Mouse (Mus musculus) C2C12 (cell line): ENCODE data around the gene Ccdc105. TPM values are rescaled to one million over a fixed set of nuclear protein-coding genes. Genes with fewer than 3 reads are reported as not detected.

Source experiments
- H3K27me3 ChIP-seq: one replicate; pipeline ENCODE4 v1.6.1; 2011; ENCODE audit not compliant: control insufficient read depth, insufficient read depth, insufficient read length
- H3K36me3 ChIP-seq: one replicate; pipeline ENCODE4 v1.6.1; 2011; ENCODE audit not compliant: control insufficient read depth, insufficient read depth
- H3K4me3 ChIP-seq: one replicate; pipeline ENCODE4 v1.5.1; 2011; ENCODE audit warnings: mild to moderate bottlenecking, control low read depth; ENCODE audit not compliant: poor library complexity, insufficient read depth, severe bottlenecking
- H3K79me2 ChIP-seq: one replicate; pipeline ENCODE4 v1.6.1; 2011; ENCODE audit not compliant: control insufficient read depth, insufficient read depth
- H3K79me3 ChIP-seq: one replicate; pipeline ENCODE4 v1.6.1; 2011; ENCODE audit warnings: low read depth, control low read depth
- H3ac ChIP-seq: one replicate; pipeline ENCODE3; 2011; ENCODE audit warnings: low read depth; ENCODE audit not compliant: control insufficient read depth, insufficient read length
- CEBPB ChIP-seq: IDR thresholded peaks from one replicate; pipeline ENCODE4 v1.6.1; 2011; ENCODE audit warnings: low read depth, mild to moderate bottlenecking, control low read depth, moderate library complexity
- CTCF ChIP-seq: IDR thresholded peaks from one replicate; pipeline ENCODE4 v1.5.1; 2011; ENCODE audit not compliant: control insufficient read depth, insufficient read depth, insufficient read length
- FOSL1 ChIP-seq: IDR thresholded peaks from one replicate; pipeline ENCODE4 v1.8.0; 2011; ENCODE audit warnings: mild to moderate bottlenecking, low read length; ENCODE audit not compliant: poor library complexity, insufficient read depth, severe bottlenecking
- MAX ChIP-seq: IDR thresholded peaks from one replicate; pipeline ENCODE4 v1.6.1; 2011; ENCODE audit warnings: mild to moderate bottlenecking, control low read depth
- MYOD1 ChIP-seq: IDR thresholded peaks from one replicate; pipeline ENCODE4 v1.6.1; 2011; ENCODE audit warnings: low read depth; ENCODE audit not compliant: control insufficient read depth, insufficient read length
- MYOG ChIP-seq: IDR thresholded peaks from one replicate; pipeline ENCODE4 v1.6.1; 2011; ENCODE audit not compliant: control insufficient read depth, insufficient read length; ENCODE audit errors: extremely low read depth
- USF1 ChIP-seq: IDR thresholded peaks from one replicate; pipeline ENCODE4 v1.6.1; 2011; ENCODE audit warnings: low read depth, mild to moderate bottlenecking, control low read depth, moderate library complexity
- polyA plus RNA-seq: library from polyadenylated mRNA; unstranded; fragments of >200 nt; fragmentation: generic; extraction: Trizol; gene quantifications from one replicate; pipeline ENCODE4 v1.2.1, GENCODE M21; 2012; ENCODE audit warnings: missing spikeins

Gene Ccdc105
- polyA plus RNA-seq, 1 experiment: not detected

DNA sequence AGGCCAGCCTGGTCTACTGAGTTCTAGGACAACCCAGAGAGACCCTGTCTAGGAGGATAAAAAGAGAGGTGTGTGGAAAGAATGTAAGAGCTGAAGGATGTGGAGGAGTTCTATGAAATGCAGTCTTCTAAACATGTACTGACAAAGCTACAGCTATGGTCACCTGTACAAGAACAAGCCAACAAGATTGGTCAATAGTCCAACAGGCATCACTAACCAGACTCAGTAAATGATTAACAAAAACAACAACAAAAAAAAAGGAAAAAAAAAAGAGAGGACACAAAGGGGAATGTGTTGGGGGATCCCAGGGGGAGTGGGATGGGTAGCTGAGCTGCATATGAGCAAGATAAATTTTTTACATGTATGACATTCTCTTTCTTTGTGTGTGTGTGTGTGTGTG lies 42.2 kb downstream of the Ccdc105 start:
- H3K79me3 ChIP-seq: no peaks in the 10 kb centered on the region
- no peaks in the 10 kb centered on the region for H3K36me3 ChIP-seq
- H3ac ChIP-seq: no peak overlapping the region
- TF ChIP-seq CTCF: no peak
- TF ChIP-seq MYOD1: no peak
- TF ChIP-seq FOSL1: no peak
- no peak for TF ChIP-seq USF1
- no peak for TF ChIP-seq CEBPB
- TF ChIP-seq MAX: no peak
- no peak for TF ChIP-seq MYOG
- no peak overlapping the region for H3K4me3 ChIP-seq
- H3K79me2 ChIP-seq: no peaks in the 10 kb centered on the region
- H3K27me3 ChIP-seq: no peaks in the 10 kb centered on the region

DNA sequence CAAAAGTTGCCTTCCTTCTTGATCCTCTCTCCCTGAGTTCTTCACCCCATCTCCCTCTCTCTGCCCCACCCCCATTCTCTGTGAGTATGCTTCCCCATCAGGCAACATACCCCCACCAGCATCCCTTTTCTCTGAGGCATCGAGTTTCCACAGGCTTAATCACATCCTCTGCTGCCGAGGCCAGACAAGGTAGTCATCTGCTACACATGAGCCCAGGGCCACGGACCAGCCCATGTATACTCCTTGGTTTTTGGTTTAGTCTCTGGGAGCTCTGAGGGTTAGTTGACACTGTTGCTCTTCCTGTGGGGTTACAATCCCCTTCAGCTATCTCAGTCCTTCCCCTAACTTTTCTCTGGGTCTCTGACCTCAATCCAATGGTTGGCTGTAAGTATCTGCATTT lies 52.0 kb downstream of the Ccdc105 start:
- Histone ChIP-seq H3K79me3 (no peaks in the 10 kb centered on the region), H3K27me3 (no peaks in the 10 kb centered on the region), H3K4me3 (no peak overlapping the region), H3K79me2 (no peaks in the 10 kb centered on the region), H3K36me3 (no peaks in the 10 kb centered on the region), H3ac (no peak overlapping the region)
- TF ChIP-seq MYOD1: no peak
- no peak for TF ChIP-seq USF1
- no peak for TF ChIP-seq CTCF
- no peak for TF ChIP-seq MAX
- no peak for TF ChIP-seq MYOG
- no peak for TF ChIP-seq FOSL1
- TF ChIP-seq CEBPB: no peak

Other genes starting within 250 kb of the Ccdc105 start
- gene Olfr1358, start 235.6 kb downstream of the Ccdc105 start, polyA plus RNA-seq: not detected
- gene Ilvbl, start 178.7 kb downstream of the Ccdc105 start, polyA plus RNA-seq: 23.7 TPM
- gene Syde1, start 161.1 kb downstream of the Ccdc105 start, polyA plus RNA-seq: 37.2 TPM
- gene Olfr1357, start 135.0 kb downstream of the Ccdc105 start, polyA plus RNA-seq: not detected
- not detected for gene Casp14, start 34.8 kb downstream of the Ccdc105 start, polyA plus RNA-seq
- gene Slc1a6, start 27.4 kb upstream of the Ccdc105 start, polyA plus RNA-seq: not detected
- gene Olfr1356, start 99.1 kb upstream of the Ccdc105 start, polyA plus RNA-seq: not detected
- not detected for gene Olfr1355, start 122.5 kb upstream of the Ccdc105 start, polyA plus RNA-seq
- not detected for gene Olfr1354, start 160.1 kb upstream of the Ccdc105 start, polyA plus RNA-seq
- not detected for gene Olfr8, start 197.6 kb upstream of the Ccdc105 start, polyA plus RNA-seq
- gene Olfr1353, start 210.2 kb upstream of the Ccdc105 start, polyA plus RNA-seq: not detected
- not detected for gene Olfr1352, start 228.0 kb upstream of the Ccdc105 start, polyA plus RNA-seq